Mouse (Mus musculus) urinary bladder, postnatal 25 days (tissue): Measurements from ENCODE around the gene Elob.

Experiments
- DNase-seq: peaks from one replicate; pipeline ENCODE4 v3.0.0; 2022; ENCODE audit warnings: low spot score

Gene Elob

DNA sequence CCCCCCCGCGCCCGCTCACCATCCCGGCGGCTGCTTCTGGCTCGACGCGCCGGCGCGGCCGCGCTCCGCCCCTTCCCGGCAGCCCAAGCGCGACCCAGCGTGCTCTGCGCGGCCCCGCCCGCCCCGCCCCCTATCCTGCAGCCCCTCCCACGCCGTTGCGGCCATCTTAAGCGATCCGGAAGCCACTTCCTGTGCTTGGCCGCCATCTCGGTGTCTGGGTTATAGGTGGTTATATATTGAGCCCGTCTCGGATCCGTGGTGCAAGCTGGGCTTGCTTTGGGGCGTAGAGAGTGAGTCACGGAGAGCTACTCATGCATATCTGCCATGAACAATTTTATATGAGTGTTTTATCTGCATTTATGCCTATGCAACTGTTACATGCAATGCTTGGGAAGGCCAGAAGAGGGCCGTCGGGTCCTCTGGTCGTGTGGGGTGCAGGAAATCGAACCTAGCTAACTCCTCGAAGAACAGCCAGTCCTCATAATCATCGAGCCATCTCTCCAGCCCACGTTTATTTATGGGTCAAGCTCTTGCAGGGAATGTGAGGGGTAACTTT, at the start of gene Elob:
Elob (minus strand) TSS at position 73 of the 556 bp plus-strand sequence.
- peak; percentile 69 for DNase-seq

DNA sequence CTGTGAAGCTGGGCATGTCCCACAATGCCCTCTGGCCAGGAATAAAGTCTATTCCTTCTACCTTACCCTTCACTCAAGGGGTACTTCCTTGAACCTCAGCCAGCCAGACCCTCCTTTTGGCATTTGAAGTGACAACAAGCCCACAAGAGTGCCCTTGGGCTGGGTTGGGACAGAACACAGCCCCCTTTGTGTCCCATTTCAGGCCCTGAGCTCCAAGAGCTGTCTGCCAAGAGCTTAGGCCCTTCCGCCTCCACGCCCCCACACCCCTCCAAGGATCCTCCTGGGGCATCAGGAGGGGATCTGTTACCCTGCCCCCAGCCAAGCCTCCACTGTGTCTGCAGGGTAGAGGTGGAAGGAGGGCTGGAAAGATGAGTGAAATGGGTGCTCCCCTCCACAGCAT, 48.2 kb upstream of the Elob start:
- no peak for DNase-seq

DNA sequence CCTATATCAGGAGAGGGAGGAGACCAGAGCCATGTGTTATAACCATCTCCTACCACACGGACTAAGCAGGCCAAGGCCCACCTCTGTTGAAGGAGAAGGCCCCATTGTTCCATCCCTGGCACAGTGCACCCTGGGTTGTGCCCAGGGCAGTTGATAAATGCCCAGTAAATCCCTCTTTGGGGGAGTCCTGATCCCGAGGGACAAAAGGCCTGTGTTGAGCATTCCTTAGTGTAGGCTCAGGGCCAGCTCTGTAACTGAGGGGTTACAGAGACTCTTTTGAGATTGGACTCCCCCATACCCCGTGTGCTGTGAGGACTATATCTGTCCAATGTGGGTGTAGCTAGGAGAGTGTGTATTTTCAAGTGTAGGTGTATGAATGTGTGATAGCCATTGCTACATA, 47.8 kb upstream of the Elob start:
- no peak for DNase-seq

DNA sequence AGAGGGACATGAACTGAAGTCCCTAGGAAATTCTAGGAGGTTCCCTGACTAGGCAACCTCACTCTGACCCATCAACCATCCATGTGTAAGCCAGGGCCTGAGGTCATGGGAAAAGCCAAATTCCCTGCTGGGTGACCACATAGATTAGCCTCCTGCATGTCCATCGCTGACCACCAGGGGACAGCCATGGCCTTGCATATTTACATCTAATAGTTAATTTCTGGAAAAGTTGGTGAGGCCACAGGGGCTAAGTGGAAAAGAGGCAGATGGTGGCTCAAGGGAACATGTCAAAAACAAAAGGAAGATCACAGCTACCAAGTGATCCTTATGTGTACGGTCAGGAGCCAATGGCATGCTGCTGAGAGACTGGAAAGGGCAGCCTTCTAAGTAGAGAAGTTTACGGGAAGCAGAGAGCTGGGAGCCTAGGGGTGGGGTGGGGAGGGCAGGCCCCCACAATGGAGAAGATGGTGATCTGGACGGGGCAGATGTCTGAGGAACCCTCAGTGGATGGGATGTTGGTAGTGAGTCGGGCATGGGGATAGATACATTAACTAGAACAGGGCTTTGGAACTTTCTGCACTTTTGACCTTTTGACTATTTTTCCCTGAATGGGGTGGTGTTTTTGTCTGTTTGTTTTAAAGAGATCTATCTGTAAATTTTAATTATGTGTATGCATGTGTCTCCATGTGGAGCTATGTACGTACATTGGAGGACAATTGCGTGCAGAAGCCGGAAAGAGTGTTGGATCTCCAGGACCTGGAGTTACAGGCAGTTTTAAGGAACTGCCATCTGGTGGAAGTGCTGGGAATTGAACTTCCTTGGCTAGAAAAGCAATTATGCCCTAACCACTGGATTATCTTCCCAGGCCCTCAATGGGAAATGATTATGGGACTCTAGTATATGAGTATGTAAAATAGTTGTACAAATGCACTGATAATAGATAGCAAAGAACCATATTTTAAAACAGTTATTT, 45.2 kb upstream of the Elob start:
- peak; percentile 49 for DNase-seq

DNA sequence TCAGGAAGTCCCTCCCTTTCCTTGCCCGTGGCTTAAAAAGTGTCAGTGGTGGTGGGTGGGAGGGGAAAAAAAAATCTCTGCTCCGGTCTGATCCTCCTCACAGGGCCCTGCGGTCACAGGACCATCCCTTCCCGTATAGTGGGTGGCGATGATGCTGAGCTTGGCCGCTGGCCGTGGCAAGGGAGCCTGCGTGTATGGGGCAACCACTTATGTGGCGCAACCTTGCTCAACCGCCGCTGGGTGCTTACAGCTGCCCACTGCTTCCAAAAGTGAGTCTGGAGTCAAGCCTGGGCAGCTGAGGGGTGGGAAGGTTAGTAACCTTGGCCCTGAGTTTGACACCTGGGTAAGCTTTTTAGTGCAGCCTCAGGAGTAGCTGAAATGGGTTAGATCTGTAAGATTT, 39.6 kb upstream of the Elob start:
- DNase-seq, result no peak

DNA sequence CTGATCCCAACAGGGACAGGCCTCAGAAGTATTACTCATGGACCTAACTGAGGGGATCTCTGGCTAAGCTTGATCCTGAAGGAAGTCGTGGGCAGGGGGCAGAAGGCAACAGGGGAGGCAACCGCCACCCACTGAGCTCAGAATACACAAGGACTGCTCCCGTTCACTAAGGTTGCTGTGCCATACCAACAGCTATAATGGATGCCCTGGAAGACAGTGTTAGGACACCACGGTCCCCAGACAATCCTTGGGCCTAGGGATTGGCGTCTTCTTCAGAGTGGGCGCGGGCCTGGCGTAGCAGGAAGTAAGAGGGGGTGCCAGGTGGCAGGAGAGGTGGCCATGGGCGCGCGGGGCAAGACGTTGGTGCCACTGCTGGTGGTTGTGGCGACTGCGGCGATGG, 38.8 kb upstream of the Elob start, which contains the start of gene Prss21:
Prss21 (plus strand) TSS at position 301 of the 400 bp plus-strand sequence.
- DNase-seq, result no peak

DNA sequence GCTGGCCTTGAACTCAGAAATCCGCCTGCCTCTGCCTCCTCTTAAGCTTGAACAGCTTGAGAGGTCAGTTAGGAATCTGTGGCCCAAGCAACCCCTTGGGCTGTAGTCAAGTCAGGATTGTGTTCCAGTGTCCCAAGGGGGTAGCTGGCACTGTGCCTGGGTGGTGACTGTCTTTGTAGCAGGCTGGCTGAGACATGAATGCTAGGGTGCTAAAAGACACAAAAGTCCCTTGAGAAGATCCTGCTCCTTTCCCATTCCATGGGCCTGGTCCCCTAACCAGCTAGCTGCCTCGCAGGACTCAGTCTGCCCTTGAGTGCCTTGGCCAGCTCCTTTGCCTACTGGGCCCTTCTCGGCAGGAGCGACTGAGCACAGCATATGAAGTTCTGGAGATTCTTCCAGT, 34.0 kb upstream of the Elob start:
- DNase-seq, result no peak

DNA sequence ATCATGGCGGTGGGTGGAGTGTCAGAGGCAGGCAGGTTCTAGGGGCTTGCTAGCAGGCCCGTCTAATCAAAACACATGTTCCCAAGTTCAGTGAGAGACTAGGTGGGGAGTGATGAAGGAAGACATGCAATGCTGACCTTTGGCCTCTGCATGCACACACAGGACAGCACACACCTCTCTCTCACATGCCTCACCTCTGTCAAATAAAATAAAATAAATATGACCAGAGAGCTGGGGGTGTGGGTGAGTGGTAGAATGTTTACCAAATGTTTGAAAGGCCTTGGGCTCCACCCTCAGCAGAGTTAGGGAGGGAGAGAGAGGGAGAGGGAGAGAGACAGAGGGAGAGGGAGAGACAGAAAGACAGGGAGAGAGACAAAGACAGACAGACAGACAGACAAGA, 29.0 kb upstream of the Elob start:
- DNase-seq, result no peak

DNA sequence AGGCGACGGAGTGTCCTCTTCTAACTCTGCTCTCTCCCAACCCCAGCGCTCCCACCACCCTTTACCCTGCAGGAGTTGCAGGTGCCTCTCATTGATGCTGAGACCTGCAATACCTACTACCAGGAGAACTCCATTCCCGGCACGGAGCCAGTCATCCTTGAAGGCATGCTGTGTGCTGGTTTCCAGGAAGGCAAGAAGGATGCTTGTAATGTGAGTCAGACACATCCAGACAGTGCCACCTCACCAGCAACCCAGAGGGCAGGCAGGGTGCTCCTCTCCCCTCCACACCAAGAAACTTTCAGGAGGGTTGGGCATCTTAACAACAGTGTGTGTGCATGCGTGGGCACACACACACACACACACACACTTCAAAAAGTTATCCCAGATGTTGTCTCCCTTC, 28.3 kb upstream of the Elob start:
- peak; percentile 42 for DNase-seq

DNA sequence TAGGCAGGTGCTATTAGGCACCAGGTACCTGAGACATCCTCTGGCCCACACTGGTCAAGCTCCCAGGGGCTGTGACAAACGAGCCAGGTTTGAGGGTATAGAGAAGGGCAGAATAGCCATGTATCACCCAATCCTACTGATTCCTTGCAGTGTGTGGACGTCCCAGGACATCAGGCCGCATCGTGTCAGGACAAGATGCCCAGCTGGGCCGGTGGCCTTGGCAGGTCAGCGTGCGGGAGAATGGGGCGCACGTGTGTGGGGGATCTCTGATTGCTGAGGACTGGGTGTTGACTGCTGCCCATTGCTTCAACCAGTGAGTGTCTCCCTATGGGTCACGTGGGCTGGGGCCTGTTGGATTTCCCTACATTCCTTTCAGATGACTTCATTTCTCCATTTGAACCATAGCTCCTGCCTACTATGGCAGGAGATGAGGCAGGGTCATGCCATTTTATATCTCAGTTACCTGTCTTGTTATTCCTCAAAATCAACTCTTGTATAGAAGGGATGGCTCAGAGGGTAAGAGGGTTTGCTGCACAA, 25.4 kb upstream of the Elob start:
- no peak for DNase-seq

DNA sequence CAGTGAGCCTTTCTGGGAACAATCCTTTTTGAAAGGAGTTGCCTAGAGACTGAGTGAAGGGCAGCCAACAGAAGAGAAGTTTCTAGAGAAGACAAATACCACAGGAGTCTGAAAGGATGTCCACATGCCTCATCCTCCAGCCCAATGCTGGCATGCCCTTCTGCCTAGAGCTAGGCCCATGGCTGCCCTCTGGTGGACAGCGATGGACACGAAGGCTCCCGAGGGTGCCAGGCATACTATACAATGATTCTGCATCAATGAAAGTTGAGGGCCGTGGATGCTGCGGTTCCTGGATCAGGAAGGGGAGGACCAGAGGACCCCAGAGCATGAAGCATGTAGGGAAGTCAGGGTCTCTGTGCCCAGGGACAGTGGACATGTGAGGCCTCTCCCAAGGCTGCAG, 24.4 kb upstream of the Elob start:
- DNase-seq, result peak; percentile 44

DNA sequence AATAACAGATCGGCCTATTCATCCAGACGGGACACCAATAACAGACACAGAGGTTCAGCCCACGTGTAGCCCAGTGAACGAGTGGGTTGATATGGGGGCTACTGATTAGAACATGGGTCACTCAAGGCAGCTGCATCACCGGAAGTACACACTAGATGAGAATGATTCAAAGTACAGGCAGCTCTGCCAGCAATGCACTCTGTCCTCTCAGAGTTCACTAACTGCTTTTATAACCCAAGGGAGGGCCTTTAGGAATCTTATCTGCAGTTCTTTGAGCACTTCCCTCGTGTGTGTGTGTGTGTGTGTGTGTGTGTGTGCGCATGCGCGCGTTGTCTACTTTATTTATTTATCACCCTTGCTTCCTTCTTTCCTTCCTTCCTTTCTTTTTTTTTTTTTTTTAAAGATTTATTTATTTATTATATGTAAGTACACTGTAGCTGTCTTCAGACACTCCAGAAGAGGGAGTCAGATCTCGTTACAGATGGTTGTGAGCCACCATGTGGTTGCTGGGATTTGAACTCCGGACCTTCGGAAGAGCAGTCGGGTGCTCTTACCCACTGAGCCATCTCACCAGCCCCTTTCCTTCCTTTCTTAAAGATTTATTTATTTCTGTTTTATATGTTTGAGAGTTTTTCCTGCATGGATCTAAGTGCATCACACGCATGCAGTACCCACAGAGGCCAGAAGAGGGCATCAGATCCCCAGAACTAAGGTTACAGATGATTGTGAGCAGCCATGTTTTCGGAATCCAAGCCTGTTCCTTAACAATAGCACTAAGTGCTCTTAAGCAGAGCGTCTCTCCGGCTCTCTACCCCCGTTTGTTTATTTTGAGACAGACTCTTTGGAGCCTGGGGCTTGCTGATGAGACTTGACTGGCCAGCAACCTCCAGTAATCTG, 22.2 kb upstream of the Elob start:
- DNase-seq, result peak; percentile 69

DNA sequence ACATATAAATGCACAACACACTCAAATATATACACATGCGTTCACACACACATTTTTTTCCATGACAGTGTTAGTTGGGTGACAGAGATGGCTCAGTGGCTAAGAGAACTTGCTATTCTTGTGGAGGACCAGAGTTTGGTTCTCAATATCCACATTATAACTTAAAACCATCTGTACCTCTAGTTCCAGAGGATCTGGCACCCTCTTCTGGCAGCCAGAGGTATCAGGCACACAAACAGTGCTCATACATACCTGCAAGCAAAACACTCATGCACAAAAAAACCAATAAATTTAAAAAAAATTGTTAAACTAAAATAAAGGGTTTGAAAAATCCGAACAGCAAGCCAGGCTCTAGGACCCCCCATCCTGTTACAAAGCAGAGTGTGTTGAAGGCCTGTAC, 21.1 kb upstream of the Elob start:
- DNase-seq, result no peak

DNA sequence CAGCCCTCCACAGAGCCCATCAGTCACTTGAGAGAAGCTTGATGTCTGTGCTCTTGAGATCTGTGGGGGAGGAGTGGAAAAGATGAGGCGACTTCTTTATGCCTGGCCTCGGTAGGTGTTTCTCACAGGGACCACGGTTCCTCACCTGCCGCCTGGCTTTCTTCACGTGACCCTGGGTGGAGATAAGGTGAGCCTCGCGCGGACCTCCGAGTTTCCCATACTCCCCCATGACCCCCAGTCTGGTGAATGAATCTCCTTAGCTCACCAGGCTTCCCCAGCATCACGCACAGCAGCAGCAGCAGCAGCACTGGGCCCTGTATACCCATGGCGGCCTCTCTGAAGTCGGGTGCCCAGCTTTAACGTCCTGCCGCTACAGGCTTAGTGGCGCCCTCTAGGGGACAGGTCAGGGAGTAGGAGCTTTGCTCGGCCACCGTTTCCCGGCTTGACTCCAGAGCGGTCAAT, 14.9 kb upstream of the Elob start, which contains the start of the genes Prss32 and Prss41:
Prss32 (plus strand) TSS at position 44 of the 462 bp plus-strand sequence.
Prss41 (minus strand) TSS at position 361 of the 462 bp plus-strand sequence.
- peak; percentile 42 for DNase-seq

DNA sequence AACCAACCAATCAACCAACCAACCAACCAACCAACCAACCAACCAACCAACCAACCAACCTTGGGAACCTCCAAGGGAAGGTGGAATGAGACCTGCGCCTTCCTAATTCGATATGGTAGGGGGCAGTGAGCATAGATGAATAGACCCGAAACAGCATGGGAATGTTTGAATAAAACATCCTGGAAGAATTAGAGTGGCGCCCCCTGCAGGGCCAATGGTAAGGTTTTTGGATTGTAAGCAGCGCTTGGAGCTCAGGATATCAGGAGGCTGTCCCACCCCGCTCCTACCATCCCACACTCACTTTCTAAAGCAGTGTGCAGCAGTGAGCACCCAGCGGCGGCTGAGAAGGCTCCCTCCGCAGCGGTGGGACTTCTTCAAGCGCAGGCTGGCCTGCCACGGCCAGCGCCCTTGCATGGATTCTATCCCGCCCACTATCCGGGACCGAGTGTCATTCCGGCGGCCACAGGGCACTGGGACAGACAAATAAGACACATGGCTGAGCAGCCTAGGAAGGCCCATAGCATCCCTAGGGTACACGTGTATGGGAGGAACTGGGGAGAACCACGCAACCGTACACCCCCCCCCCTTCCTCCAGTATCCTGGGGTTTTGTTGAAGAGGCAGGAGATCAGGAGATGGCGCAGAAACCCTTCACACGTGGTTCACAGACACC, 14.3 kb upstream of the Elob start:
- no peak for DNase-seq

DNA sequence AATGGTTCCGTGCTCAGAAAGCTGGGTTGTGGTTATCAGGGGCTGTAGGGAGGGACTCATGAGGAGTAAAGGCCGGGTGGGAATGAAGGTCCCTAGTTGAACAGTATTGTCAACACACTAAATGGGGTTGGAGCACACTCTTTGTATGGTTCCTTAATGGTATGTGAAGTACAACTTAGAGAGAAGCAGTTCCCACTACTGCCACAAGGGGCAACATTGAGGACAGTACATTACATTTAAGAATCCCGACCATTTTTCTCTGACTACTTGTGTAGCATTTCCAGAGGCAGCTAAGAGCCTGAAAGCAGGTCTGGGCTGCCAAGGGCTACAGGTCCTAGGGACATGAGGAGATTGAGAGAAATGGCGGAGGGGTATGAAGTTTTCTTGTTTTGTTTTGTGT, 12.2 kb upstream of the Elob start:
- peak; percentile 40 for DNase-seq

DNA sequence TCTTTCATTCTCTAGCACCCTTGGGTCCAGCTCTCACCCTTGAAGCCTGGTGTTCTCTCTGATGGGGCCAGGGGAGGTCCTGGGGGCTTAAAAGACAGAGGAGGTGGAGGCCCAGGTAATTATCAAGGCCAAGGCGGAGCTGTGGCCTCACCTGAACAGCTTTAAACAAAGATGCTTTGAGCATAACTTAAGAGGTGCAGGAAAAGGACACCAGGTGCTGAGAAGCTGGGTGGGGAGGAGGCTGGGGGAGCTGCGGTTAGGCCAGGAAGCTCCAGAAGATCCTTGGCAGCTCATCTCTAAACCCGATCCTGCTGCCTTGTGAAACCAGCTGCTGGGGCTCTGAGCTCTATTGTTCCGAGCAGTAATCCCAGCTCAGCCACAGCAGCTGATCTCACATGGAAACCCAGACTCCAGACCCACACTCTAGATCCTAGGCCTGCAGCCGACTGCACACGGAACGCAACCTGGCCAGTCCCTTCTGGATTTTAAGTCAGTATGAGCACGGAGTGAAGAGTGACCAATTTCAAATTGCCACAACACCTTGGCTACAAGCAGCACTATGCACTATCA, 7.2 kb upstream of the Elob start, which contains the start of gene Prss33:
Prss33 (minus strand) TSS at position 51 of the 570 bp plus-strand sequence.
- DNase-seq, result no peak

DNA sequence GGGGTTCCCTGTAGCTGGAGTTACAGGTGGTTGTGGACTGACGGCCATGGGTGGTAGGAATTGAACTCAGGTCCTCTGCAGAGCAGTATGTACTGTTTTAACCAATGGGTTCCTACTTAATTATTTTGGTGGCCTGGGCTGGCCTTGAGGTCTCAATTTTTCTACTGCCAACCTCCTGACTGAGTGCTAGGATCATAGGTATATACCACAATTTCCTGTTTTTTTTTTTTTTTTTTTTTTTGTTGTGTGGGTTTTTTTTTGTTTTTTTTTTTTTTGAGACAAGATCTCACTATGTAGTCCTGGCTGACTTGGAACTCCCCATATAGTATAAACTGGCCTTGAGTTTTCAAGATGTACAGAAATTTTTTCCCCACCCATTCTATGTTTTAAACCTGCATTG, 2.3 kb upstream of the Elob start:
- no peak for DNase-seq

DNA sequence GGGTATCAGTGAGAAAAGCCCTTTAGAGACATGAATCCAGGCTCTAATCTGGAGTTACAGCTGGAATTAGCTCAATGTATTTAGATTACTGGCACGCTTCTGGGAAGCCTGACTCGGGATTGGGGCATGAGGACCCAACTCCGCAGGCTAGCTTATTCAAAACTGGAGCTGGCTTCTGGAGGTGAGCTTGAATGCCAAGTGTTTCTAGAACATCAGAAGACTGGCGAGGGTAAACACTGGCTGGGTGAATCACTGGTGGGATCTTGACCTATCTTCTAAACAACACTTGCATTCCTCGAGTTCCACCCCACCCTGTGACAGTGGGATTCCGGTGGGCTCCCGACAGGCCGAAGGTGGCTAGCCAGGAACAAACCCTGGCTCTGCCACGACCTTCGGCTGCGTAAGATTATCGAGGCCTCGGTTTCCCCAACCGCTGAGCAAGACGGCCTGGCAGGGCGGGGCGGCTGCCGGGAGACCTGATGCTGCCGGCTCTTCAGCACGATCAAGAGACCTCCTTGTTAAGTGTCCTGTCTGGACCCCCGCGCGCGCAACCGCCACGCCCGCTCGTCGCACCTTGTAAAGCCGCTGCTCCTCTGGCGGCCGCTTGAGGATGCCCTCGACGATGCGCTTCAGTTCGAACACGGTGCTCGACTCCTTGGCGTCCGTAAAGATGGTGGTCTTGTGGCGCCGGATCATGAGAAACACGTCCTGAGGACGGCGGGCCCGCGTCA, 500 bp downstream of the Elob start:
- DNase-seq, result peak; percentile 47

DNA sequence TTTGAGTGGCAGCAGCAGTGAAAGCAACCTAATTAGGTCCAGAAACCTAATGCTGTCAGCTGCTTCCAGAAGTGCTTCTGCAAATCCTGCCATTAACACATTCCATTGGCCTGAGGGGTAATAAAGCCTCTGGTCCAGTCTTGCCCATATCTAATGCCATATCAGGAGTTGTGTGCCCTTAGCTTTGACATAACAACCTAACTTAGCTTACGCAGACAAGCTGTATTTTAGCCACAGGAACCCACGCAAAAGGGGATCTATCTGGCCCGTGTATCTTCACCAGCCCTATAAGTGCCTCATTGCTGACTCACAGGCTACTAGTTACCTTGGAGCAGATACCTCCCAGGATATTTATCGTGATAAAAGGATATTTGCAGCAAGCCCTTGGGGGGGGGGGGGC, 3.3 kb downstream of the Elob start:
- no peak for DNase-seq
